Mouse (Mus musculus) ZHBTc4 (cell line): ENCODE measurements around the gene Recql5.

Experiments used
- DNase-seq: peaks from one replicate; pipeline ENCODE4 v3.0.0-alpha.2; 2011; ENCODE audit warnings: low read depth, low spot score

Gene Recql5

DNA sequence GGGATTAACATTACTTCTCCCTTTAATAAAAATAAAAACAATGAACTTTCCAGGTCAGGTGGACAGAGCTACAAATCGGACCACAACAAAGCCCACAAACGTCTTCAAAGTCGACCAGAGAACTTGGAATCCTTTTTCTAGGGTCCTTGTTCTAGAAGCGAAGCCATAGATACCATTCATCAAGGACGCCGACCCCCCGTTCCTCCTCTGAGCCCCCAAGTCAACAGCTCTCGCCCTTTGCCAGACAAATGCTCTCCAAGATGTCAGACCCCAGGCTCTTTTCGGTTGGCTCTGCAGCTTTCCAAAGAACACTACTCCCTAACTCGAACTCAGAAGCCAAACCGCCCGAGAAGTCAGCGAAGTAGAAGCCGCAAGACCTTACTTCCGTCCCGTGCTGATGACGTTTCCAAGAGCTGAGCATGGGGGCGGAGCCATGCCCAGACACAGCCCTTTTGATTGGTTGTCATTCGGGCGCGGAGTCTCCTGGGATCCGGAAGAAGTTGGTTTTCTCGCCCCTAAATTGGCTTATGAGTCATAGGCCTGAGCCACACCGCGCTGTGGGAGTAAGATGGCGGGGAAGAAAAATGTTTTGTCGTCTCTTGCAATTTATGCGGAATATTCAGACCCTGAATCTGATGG is at the start of gene Recql5, which contains the start of gene Sap30bp:
Gene Recql5, minus strand, starts transcription at position 370 of the 639 bp plus-strand sequence.
Gene Sap30bp, plus strand, starts transcription at position 175 of the 639 bp plus-strand sequence.
- peak; percentile 99 for DNase-seq

DNA sequence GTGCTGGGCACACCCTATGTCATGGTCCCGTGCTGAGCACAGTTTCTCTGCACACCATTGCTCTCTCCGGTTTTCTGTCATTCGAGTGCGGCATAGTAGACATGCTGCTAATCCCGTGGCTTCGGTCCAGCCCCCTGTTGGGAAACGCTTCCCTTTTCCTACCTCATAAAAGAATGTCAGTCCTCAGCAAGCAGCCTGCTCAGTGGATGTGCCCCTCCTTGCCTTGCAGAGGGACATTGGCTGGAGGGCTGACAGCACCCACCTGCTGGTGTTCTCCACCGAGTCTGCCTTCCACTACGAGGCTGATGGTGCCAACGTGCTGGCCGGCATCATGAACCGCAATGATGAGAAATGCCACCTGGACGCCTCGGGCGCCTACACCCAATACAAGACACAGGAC is 49.2 kb upstream of the Recql5 start:
- DNase-seq, result no peak

DNA sequence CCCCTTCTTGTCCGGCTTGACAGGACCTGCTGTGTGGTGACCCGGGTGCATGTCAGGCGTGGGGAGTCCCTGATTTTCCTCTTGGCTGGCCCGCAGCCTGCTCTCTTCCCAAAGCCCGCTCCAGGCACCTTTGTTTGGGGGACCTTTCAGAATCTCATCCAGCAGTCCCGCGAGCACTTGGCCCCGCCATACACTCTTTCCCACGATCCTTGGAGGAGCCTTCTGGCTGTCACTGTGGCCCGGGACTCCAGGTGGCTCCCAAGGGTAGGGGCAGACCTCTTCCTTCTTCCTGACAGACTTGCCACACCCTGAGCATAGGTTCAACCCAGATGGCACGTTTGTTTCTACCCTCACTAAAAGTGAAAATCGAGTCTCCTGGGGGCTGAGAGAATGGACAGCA is 42.3 kb upstream of the Recql5 start:
- peak; percentile 46 for DNase-seq

DNA sequence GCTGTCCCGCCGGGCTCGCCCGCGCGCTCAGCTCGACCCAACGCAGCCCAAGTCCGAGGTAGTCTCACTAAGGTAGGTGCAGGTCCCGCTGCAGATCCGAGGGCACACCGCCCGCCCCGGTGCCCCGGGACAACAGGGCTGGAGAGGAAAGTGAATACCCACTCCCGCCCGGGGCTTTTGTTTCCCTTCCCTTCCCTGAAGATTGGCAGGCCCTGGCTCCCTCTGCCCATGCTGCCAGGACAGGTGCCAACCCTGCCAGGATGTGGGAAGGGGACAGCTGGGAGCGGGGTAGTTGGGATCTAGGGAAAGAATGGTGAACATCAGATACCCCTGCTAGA is 41.8 kb upstream of the Recql5 start:
- DNase-seq, result no peak

DNA sequence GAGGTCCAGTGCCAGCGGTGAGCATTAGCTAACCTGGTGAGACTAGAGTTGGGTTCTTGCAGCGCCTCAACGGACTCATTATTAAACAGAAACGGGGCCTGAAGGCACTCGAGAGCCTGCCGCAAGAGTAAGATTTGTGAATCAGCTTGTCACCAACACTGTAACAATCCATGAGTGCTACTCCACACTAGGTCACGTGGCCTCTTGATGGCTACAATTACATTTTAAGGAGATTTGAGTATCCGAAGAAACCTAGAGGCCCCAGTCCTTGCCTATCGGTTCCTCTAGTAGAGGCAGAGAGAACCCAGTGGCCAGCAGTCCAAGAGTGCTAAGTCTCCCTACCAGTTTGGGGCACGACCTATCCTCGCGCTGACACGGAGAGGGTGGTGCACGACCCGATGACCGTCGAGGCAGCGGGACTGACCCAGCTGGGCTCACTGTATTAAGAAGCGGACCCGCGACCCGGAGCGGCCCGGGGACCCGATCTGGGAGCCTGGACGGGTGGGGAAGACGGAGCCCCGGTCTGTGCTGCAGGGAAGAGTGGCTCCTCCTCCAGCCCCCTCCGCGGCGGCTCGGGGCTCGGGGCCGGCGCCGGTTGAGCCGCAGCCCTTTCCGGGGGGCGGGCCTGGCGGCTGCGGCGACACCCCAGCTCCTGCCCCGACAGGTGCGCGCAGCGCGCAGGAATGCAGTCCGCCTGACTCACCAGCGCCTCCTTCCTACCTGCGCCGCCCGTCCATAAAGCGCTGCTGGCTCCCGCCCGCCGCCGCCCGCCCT is 41.2 kb upstream of the Recql5 start, which contains the start of gene Itgb4:
Gene Itgb4, plus strand, starts transcription at position 401 of the 774 bp plus-strand sequence.
- peak; percentile 62 for DNase-seq

DNA sequence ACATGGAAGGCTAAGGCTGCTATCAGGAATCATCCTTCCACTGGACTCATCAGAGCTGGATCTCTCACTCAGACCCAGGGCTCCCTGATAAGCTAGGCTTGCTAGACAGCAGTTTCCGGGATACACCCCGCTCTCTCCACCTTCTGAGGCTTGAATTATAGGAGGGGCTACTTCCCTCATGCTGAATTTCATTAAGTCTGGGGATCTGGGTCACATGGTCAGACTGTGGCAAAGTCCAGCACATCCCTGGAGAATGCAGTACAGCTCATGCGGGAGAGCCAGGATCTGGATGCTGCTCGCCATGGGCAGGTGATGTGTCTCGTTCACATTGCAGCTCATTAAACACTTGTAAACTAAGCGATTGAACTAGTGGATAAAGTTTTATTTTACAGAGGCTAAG is 37.7 kb upstream of the Recql5 start:
- DNase-seq, result peak; percentile 86

DNA sequence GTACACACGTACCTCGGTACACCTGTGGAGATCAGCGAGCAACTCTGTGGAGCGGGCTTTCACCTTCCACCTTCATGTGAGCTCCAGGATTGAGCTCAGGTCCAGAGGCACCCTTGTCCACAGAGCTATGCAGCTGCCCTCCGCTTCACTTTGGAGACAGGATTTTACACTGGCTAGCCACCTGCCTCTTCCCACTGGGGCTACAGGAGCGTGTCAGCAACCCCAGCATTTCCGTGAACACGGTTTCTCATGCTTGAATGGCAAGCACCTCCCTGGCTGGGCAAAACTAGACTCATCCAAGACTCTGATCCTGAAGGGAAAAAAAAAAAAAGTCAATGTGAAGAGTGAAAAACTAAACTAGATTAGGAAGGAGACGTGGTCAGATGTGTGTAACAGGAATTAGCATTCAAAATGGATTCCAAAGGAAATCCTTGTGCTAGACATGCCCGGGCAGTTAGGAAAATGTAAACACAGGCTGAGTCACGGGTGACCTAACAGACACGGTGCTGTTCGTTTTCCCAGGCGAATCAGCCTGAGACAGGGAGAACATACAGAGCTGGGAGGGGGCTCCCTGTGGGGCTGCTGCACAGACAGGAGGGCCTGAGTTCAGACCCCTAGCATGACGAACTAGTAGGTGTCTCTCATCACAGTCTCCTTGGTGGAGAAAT is 36.9 kb upstream of the Recql5 start:
- peak; percentile 87 for DNase-seq

DNA sequence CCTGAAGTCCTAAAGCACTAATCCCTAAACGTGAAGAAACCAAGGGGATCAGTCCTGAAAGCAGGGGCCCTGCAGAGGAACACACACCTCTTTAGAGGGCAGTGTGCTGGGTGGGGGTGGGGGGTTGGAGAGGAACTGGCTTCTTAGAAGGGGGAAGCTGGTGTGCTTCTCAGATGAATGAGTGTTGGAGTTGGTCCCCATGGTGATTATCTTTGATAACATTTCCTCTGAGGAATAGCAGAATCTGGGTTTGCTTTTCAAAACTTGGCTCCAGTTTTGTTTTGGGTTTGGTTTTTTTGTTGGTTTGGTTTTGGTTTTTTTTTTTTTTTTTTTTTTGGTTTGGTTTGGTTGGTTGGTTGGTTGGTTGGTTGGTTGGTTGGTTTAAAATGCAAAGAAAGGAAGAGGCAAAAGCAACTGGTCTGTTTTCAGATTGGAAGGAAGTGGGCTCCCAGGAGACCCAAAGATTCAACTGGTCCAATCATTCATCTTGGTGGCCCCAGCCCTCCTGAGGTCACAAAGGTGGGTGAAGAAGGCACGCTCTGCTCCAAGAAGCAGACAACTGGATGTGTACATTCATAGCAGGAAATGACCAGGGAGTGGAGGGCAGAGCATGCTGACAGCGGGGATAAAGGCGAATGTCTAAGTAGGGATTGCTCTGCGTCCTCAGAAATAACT is 35.6 kb upstream of the Recql5 start:
- no peak for DNase-seq

DNA sequence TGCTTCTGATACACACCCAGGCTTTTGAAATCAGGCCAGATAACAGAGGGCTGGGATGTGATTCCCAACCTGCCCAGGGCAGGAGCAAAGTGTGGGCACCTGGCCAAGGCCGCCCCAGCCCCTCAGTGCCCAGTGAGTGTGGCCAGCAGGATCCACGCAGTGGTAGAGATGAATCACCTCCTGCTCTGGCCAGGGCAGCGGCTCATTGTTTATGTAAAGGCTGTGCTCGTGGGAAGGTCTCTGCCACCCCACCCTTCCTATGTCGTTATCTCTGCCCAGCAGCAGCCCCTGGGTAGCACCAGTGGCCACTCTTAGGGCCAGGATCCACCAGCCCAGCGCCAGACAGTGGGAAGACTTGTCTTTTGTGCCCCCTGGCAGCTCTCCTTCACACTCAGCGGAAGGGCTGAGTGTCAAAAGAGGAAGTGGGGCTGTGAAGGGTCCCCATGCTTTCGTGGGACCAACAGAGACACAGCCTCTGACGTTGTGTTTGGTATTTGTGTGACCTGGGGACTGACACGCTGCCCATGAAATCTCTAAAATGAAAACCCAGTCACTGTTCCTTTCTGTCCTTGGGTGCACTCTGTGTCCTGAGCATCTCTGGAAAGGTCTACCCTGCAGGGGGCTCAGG is 31.8 kb upstream of the Recql5 start:
- no peak for DNase-seq

DNA sequence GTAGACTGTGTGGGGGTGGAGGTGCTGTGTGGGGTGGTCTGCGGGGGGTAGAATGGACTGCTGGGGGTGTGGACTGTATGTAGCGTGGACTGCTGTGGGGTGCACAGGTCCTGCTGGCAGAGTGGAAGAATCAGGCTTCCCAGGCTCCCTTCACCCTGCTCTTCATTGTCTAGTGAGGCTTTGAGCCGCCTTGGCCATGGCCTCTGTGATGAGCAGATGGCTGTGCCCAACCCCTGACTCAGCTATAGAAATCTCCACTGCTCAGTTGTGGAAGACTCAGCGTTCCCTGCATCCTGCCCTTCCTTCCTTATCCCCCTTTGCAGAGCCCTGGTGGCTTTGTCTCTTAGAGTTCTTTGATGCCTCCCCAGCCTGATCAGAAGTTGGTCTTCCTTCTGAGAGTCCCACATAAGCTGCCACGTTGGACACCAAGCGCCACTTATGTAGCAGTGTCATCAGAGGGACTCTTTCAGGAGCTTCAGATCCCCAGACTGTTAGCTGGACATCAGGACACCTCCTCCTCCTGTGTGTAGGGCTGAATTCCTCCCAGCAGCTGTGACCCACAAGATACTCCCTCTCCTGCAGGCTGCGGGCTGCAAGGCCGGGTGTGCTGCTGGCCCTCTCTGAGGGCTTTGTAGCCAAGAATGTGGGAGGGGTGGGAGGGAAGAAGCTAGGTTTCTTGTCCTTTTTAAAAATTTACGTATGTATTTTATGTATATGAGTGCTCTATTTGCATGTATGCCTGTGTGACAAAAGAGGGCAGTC is 29.6 kb upstream of the Recql5 start:
- peak; percentile 38 for DNase-seq

DNA sequence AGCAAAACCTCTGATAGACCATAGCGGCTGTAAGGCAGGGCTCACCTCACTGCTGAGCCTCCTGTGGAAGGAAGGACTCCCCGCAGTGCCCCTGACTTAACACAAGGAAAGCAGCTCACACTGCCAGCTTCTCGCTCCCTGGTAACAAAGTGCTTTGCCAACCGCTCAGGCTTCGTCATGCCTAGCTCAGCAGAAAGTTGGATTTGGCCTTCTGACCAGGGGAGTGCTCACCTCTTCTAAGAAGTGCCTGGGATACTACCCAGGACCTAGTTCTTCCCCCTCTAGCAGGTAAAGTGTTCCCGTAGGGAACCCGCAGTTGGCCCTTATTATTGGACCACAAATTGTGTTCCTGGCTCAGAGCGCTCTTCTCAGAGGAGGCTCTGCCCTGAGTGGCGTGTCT is 25.7 kb upstream of the Recql5 start:
- peak; percentile 35 for DNase-seq

DNA sequence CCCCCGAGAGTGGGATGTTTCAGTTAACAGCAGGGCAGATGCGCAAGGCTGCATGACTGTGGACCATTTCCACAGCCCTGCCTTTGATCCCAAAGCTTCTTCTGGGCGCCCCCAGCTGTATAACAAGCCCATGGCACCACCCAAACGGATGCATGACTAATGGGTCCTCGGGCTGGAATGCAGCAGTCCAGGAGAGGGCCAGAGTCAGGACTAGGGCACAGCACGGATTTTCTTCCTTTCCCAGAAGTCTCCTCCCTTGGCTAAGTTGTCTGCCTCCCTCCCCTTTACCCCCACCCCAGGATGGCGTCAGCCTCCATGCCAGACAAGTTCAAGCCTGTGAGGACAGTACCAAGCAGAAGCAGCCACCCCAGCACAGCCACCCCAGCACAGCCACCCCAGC is 24.7 kb upstream of the Recql5 start:
- peak; percentile 78 for DNase-seq

DNA sequence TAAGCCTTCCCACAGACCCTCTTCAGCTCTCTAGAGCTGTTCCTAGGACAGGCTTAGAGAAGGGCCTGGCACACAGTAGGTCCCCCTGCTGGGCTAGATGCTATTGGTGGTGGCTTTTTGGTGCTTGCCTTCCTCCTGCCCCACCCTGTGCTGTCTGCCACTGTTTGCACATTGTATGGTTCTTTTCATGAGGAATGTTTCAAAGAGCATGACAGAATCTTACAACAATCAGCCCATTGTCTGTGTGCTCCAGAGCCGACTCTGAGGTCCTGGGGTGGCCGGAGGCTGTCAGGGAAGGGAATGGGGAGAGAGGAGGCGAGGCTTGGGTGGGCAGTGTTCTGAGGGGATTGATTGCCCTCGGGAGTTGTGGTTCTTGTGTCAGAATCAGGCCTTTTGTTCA is 23.2 kb upstream of the Recql5 start:
- DNase-seq, result peak; percentile 86

DNA sequence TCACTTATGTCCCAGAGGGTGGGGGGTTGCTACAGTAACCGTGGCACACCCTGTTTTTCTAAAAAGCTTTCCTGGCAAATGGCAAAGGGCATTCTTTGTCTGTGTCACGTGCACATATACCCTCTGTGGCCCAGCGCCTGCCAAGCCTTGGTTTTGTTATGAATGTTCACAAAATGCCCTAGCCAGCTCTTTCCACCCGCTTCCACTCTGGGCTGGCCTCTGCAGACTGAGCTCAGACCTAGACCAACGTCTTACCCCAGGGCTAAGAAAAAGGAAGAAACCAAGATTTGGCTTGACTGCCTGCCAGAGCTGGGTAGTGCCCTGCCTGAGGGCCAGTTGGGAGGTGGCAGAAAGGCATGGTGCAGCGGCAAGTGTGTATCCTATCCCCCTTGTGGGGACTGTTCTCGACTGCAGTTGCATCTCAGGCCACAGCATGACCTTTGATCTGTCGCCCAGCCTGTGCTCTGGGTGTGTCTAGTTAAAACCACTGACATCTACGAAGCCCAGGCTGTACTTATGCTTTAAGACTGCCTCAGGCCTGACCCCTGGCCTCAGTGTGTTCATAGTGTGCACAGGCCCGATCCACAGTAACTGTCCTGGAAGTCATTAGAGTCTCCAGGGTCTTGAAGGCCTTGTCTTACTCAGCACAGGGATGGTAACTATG is 22.1 kb upstream of the Recql5 start:
- DNase-seq, result peak; percentile 62

DNA sequence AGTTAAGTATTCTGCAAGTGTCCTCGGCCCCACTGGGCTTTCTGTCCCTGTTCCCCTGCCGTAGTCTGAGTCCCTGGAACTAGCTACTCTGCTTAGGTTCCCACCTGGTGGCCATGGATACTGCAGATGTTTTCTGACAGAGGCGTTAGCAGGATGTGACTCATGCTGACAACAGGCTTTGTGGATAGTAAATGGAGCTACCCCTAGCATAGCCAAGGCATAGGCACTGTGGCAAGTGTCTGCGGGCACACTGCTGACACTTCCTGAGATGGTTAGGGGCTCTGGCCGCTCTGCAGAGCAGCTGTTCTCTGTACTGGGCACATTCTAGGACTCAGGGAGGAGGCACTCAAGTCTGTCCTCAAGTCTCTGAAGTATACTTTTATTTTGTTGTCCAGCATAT is 21.4 kb upstream of the Recql5 start:
- DNase-seq, result no peak

DNA sequence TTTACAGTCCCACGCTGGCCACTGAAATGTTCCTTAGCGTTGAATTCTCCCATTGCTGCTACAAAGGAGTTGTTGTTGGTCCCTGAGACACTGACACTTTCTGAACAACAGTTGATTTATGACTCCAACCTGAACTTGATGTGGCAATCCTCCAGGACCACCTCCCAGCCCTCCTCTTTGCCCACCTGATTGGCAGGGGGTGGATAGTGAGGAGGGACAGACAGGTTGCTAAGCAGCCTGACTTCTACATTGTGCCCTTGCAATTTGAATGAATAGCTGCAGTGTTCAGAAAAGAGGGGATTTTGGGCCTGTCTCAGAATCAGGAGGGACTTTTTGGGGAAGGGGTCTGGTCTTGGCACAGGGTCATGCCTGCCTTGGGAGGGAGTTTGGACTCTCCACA is 17.4 kb upstream of the Recql5 start:
- no peak for DNase-seq

DNA sequence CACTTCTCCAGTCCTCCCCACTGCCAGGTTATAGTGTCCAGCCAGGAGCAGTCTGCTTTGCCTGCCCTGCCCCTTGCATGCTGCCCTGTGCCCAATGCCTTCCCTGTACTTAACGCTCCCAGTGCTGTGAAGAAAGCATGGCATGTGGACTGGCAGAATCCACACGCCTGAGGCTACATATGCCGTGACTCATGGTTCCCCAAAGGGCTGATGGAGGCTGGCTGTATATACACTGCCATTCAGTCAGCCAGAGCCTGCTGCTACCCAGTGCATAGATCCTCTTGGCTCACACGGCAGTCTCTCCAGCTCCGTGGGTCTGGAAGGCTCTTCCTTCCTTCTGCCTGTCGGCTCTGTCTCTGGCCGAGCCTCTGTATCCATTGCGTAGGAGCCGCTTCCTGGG is 15.0 kb upstream of the Recql5 start:
- no peak for DNase-seq

DNA sequence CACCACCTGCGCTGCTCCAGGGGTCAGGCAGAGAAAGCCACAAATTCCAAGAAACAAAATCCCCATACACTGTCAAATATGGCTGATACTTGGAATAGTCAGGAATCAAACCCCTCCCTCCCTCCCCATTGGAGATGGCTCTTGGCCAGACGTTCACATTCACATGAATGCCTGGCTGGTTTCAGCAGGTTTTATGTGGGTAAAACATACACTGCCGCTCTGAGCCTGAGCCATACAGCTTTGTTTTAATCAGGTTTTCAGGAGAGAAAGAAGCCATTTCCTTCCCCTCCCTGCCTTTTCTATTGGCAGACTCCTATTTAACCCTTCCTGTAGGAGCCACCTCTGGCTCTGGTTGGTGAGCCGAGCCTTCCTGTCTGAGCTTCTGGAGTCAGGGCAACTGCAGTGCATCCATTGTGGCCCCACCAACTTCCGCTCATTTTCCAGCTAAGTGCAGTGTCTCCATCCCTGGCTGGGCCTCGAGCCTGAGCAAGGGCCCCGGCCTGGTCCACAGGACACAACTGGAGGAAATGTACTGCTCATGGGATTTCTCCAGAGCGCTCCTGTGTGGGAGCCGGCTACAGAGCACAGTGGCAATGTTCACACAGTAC is 13.0 kb upstream of the Recql5 start:
- peak; percentile 87 for DNase-seq

DNA sequence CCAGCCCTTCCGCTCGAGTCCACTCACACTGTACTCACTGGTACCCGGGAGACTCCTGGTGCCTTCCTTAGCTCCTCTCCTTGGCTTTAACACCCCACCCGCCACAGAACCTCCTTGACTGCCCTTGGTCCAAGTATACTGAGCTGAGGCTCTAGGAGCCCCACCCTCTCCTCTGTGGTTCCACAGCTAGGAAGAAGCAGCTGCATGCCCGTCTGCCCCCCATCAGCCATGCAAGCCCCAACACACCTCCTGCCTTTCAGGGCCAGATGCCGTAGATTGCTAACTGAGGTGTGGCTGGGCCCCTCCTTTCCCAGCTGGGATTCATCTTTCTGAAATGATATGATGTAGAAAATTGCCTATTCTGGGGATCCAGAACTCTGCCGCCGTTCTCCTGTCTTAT is 12.0 kb upstream of the Recql5 start:
- DNase-seq, result peak; percentile 85

DNA sequence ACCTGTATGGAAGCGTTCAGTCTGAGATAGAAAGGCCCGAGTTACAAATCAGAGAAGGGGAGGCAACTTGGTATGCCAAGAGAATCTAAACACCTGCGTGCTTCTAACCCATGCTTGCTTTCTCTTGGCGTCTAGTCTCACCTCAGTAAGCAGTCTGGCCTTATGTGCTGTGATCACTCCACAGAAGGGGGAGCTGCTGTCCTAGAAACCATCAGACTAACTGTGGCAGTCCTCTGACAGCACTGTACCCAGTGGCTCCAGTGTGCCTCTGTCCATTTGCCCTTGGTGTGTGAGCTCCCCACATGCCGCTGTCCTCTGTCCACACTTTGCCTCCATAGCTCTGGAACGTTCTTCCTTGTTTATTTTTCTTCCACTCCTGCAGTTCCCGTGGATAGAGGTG is 8.7 kb upstream of the Recql5 start:
- DNase-seq, result no peak
